Mouse (Mus musculus) stomach, postnatal 0 days (tissue): ENCODE measurements around the gene Fcho2.

Experiments
- CTCF ChIP-seq: IDR thresholded peaks from 2 replicates; pipeline ENCODE4 v1.5.1; 2016; ENCODE audit warnings: antibody characterized with exemption, low read depth, mild to moderate bottlenecking, moderate library complexity
- EP300 ChIP-seq: optimal IDR thresholded peaks from 2 replicates; pipeline ENCODE3; 2016; ENCODE audit warnings: antibody characterized with exemption

DNA sequence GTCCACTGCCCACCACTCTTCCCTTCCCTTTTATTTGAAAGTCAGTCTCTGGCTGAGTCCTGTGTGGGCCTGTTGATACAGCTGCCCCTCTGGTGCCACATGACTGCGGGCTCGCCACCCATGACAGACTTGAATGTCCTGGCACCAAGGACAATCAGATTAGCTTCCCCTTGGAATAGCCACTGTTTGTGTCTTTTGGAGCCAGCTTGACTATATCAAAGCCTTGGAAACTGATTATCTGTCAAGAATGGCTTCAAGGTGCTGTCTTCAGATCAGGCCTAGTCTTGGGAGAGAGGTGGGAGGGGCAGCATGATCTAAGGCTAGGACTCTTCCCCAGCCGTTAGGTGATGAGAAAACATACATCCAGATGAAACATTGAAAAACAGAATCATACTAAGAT, 118.5 kb downstream of the Fcho2 start:
- TF ChIP-seq CTCF (no peak), EP300 (no peak)
